Mouse (Mus musculus) testis, adult 2 months (tissue): Measurements from ENCODE around the gene Mier2.

Experiments
- CTCF ChIP-seq: fragments of 200-500 bp; IDR thresholded peaks from 2 replicates; pipeline ENCODE4 v1.5.1; 2012; ENCODE audit warnings: low read depth, mild to moderate bottlenecking, inconsistent platforms, low read length, moderate library complexity; ENCODE audit not compliant: control insufficient read depth, insufficient read depth, insufficient replicate concordance
- POLR2A ChIP-seq: fragments of 200-500 bp; IDR thresholded peaks from 2 replicates; pipeline ENCODE4 v1.6.1; 2012; ENCODE audit warnings: low read depth, mild to moderate bottlenecking, inconsistent platforms, low read length, moderate library complexity; ENCODE audit not compliant: control insufficient read depth

DNA sequence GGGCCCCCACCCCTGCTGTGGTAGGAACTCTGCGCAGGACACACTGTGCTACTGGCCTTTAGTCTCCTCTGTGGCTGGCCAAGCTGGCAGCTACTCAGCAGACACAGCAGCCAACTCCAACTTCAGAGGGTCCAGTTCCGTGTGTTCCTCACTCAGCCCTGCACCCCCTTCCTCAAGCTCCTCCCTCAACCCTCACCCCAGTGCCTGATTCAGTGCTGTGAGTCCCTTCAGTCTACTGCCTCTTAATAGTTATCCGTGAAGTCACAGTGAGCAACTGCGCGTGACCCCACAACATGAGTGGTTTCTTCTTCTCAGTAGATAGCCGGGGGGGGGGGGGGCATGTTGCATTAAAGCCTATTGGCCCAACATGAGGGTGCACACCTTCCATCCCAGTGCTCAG is 18.6 kb upstream of the Mier2 start:
- TF ChIP-seq CTCF: no peak
- TF ChIP-seq POLR2A: no peak
